Mouse (Mus musculus): Measurements from ENCODE around the gene Matk. TPM values are rescaled to one million over a fixed set of nuclear protein-coding genes. Genes with fewer than 3 reads are reported as not detected.

The Matk gene
- polyA plus RNA-seq, 1 experiment from 2014 or later = 3.7 TPM

DNA sequence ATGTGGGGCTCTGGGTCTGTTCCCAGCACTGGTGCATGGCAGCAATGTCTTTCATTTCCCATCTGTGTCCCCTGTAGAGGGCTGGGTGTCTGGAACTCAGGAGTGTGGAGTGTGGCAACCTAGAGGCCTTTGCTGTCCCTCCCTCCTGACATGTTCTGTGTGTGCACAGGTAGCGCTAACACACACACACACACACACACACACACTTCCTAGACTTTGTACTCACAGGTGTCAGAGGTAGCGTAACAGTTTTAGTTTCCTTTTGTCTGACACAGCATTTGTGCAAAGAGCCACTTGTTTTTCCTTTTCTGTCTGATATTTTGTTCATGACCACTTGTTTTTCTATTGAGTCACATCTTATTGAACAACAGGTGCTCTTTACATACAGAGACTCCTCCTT is 4.9 kb upstream of the Matk start:
- WGBS = 91% methylated on average over 2 of the region's 2 CpGs
- Histone ChIP-seq H3K36me3 (replicated peaks) (no peaks in the 10 kb centered on the region), H3K9me3 (no peaks in the 10 kb centered on the region), H3K27ac (no peak overlapping the region), H3K27me3 (ENCODE audit: poor library complexity, severe bottlenecking) (peaks cover 68% of the 10 kb centered on the region), H3K4me1 (peaks cover 49% of the 10 kb centered on the region), H3K4me3 (no peak overlapping the region)
- DNase-seq (ENCODE audit: extremely low spot score, low spot score) = no peak

- Histone ChIP-seq H3K4me1 (peaks cover 50% of the 10 kb centered on the region), H3K36me3 (replicated peaks) (no peaks in the 10 kb centered on the region), H3K27me3 (ENCODE audit: poor library complexity, severe bottlenecking) (peaks cover 69% of the 10 kb centered on the region), H3K27ac (no peak overlapping the region), H3K4me3 (no peak overlapping the region), H3K9me3 (no peaks in the 10 kb centered on the region)
- DNase-seq (ENCODE audit: extremely low spot score, low spot score) = no peak
- 87% methylated on average over 8 of the region's 8 CpGs for WGBS
Observed at GRCm38 (mm10) chr10:81249442-81249841, 3.3 kb upstream of the Matk start.

- Histone ChIP-seq H3K9me3 (no peaks in the 10 kb centered on the region), H3K27me3 (ENCODE audit: poor library complexity, severe bottlenecking) (peaks cover 93% of the 10 kb centered on the region), H3K27ac (no peak overlapping the region), H3K36me3 (replicated peaks) (no peaks in the 10 kb centered on the region), H3K4me3 (no peak overlapping the region), H3K4me1 (peaks cover 48% of the 10 kb centered on the region)
- DNase-seq (ENCODE audit: extremely low spot score, low spot score) = no peak
- WGBS = 61% methylated on average over 1 of the region's 1 CpGs
Observed at GRCm38 (mm10) chr10:81254886-81255285, 2.2 kb downstream of the Matk start.

- peaks cover 23% of the 10 kb centered on the region for H3K36me3 ChIP-seq (replicated peaks)
- peak; percentile 46 for DNase-seq (ENCODE audit: extremely low spot score, low spot score)
- peaks cover 38% of the 10 kb centered on the region for H3K4me1 ChIP-seq
- 2% methylated on average over 62 of the region's 62 CpGs for WGBS
- peak overlapping the region; percentile 60 for H3K4me3 ChIP-seq
- H3K9me3 ChIP-seq = peaks cover 6% of the 10 kb centered on the region; the same call in 1 of the 2 replicates
- peaks cover 84% of the 10 kb centered on the region for H3K27me3 ChIP-seq (ENCODE audit: poor library complexity, severe bottlenecking)
- peak overlapping the region; percentile 69 for H3K27ac ChIP-seq
Observed at GRCm38 (mm10) chr10:81257158-81258039, 4.7 kb downstream of the Matk start.

GRCm38 (mm10) chr10:81259225-81259884 is 6.6 kb downstream of the Matk start:
- H3K9me3 ChIP-seq = peaks cover 6% of the 10 kb centered on the region; the same call in 1 of the 2 replicates
- 55% methylated on average over 21 of the region's 21 CpGs for WGBS
- H3K36me3 ChIP-seq (replicated peaks) = peaks cover 43% of the 10 kb centered on the region
- DNase-seq (ENCODE audit: extremely low spot score, low spot score) = no peak
- peak overlapping the region; percentile 2; the same call in 1 of the 2 replicates for H3K4me3 ChIP-seq
- peaks cover 65% of the 10 kb centered on the region for H3K27me3 ChIP-seq (ENCODE audit: poor library complexity, severe bottlenecking)
- H3K27ac ChIP-seq = 0 out of 2 replicates have a peak overlapping the region, but pooled peaks have one; percentile 26
- peaks cover 27% of the 10 kb centered on the region for H3K4me1 ChIP-seq

DNA sequence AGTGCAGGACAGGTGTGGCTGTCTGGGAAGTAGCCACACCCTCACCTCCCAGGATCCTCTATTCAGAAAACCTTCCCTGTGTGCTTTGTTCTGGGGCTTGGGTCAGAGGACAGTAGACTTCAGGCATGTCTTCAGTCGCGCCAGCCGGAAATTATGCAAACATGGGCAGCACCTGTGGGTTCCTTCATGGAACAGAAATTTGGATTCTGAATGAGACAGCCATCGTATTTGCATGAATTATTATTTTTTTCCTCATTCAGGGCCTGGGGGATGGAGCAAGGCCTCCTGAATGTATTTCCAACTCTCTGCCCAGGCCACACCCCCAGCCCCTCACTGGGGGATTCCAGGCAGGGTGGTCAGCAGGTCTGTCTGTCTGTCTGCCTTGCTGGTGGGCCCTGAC is 8.3 kb downstream of the Matk start:
- Histone ChIP-seq H3K27me3 (ENCODE audit: poor library complexity, severe bottlenecking) (peaks cover 52% of the 10 kb centered on the region), H3K36me3 (replicated peaks) (peaks cover 56% of the 10 kb centered on the region), H3K4me1 (peaks cover 38% of the 10 kb centered on the region), H3K27ac (no peak overlapping the region), H3K4me3 (no peak overlapping the region), H3K9me3 (peaks cover 6% of the 10 kb centered on the region; the same call in 1 of the 2 replicates)
- 88% methylated on average over 4 of the region's 4 CpGs for WGBS
- no peak for DNase-seq (ENCODE audit: extremely low spot score, low spot score)

DNA sequence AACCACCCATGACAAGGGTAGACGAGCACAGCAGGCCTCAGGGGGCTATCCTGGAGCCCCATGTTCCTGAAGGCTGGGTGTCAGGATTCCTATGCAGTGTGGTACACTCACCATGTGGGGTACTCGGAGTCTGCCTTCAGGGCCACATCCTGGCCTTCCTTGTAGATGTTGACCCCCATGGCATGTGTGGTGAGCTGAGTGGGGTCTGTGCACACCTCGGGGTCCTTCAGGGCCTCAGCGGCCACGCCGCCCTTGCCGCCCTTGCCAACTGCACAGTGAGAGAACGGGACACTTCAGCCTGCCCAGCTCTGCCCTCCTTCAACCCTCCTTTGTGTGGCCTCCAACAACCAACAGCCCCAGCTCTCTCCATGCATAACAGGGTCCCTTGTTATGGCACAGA is 12.8 kb downstream of the Matk start:
- 95% methylated on average over 8 of the region's 8 CpGs for WGBS
- Histone ChIP-seq H3K36me3 (replicated peaks) (peaks cover 65% of the 10 kb centered on the region), H3K4me1 (peaks cover 30% of the 10 kb centered on the region), H3K27ac (peak overlapping the region; percentile 62), H3K9me3 (peaks cover 3% of the 10 kb centered on the region; the same call in 1 of the 2 replicates), H3K4me3 (peak overlapping the region; percentile 61), H3K27me3 (ENCODE audit: poor library complexity, severe bottlenecking) (peaks cover 7% of the 10 kb centered on the region)
- no peak for DNase-seq (ENCODE audit: extremely low spot score, low spot score)

- Histone ChIP-seq H3K9me3 (no peaks in the 10 kb centered on the region), H3K4me3 (peak within 1 kb of the TSS; percentile 78), H3K36me3 (replicated peaks) (peaks cover 65% of the 10 kb centered on the region), H3K27me3 (ENCODE audit: poor library complexity, severe bottlenecking) (no peaks in the 10 kb centered on the region), H3K4me1 (peaks cover 30% of the 10 kb centered on the region), H3K27ac (peak within 1 kb of the TSS; percentile 95)
- DNase-seq (ENCODE audit: extremely low spot score, low spot score) = peak; percentile 94
- under 1% methylated on average over 48 of the region's 48 CpGs for WGBS
Observed at GRCm38 (mm10) chr10:81266211-81267105, 13.7 kb downstream of the Matk start, which contains the start of the genes Mrpl54 and Apba3. Gene Mrpl54 (minus strand): TSS chr10:81266934. Gene Apba3 (plus strand): TSS chr10:81266960.

DNA sequence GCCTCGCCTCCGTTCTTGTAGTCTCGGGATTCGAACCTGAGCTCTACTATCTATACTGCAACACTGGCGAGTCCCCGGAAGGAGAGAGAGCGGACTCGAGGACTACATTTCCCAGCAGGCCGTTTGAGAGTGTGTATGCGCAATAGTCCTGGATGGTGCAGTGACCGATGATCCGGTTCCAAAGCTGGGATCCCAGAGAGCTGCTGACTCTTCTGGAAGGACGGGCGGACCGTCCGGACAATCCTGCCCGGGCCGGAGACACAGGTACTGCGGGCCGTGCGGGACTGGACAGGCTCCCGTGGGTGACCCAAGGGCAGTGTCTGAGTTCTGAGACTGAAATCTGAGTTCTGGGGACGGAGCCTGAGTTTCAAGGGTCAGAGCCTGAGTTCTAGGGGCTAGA is 15.3 kb downstream of the Matk start:
- peak overlapping the region; percentile 78 for H3K4me3 ChIP-seq
- no peaks in the 10 kb centered on the region for H3K27me3 ChIP-seq (ENCODE audit: poor library complexity, severe bottlenecking)
- no peaks in the 10 kb centered on the region for H3K9me3 ChIP-seq
- peaks cover 30% of the 10 kb centered on the region for H3K4me1 ChIP-seq
- DNase-seq (ENCODE audit: extremely low spot score, low spot score) = peak; percentile 77
- H3K27ac ChIP-seq = peak overlapping the region; percentile 87
- 5% methylated on average over 23 of the region's 23 CpGs for WGBS
- H3K36me3 ChIP-seq (replicated peaks) = peaks cover 65% of the 10 kb centered on the region

DNA sequence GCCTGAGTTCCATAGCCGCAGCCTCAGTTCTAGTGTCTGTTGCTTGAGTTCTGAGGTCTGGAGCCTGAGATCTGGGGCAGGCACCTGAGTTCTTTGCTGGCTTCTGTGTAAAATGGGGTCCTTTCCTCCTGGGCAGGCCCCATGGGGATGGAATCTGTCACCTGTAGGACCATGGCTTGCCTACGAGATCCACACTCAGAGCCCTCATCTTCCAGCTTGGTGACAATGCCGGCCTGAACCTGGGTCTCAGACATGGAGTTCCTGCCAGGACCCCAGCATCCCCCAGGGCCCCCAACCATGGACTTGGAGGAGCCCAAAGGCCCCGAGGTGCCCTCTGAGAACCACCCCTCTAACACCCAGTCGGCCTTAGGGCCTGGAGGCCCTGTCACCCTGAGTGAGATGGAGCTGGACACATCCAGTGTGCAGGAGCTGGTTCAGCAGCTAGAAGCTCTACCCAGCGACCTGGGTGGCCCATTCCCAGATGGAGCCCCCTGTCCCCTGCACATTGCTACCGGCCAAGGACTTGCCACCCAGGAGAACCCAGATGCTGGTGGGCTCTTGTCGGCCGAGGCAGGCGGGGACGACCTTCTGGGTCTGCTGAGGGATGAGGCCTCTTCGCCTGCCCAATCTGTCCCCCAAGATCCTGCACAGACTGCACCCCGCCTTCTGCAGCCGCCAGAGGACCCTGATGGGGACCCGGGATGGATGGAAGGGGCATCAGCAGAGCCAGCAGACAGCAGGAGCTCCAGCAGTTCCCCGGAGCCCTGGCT is 16.1 kb downstream of the Matk start:
- Histone ChIP-seq H3K27me3 (ENCODE audit: poor library complexity, severe bottlenecking) (no peaks in the 10 kb centered on the region), H3K9me3 (no peaks in the 10 kb centered on the region), H3K27ac (peak overlapping the region; percentile 87), H3K36me3 (replicated peaks) (peaks cover 65% of the 10 kb centered on the region), H3K4me1 (peaks cover 30% of the 10 kb centered on the region), H3K4me3 (peak overlapping the region; percentile 78)
- 83% methylated on average over 16 of the region's 16 CpGs for WGBS
- DNase-seq (ENCODE audit: extremely low spot score, low spot score) = no peak

DNA sequence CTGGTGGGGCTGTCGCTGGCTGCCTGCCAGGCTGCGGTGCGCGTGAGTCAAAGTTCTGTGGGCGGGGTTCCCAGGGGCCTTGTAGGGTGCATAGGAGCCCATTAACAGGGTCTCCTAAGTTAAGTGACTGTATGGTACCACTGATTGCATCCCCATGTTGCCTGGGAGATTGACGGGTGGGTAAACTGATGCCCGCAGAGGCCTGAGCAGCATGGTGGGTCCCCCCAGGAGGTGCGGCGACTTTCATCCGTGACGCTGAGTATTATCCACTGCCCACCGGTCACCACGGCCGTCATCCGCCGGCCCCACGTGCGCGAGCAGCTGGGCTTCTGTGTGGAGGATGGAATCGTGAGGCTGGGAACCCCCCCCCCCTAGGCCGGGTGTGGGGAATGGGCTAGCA is 19.6 kb downstream of the Matk start:
- Histone ChIP-seq H3K4me1 (peaks cover 17% of the 10 kb centered on the region), H3K27ac (no peak overlapping the region), H3K36me3 (replicated peaks) (peaks cover 62% of the 10 kb centered on the region), H3K9me3 (no peaks in the 10 kb centered on the region), H3K4me3 (no peak overlapping the region), H3K27me3 (ENCODE audit: poor library complexity, severe bottlenecking) (0 out of 2 replicates have a peak, but pooled peaks cover 3% of the 10 kb centered on the region)
- DNase-seq (ENCODE audit: extremely low spot score, low spot score) = no peak
- 96% methylated on average over 21 of the region's 21 CpGs for WGBS
